Mouse (Mus musculus) bone marrow, adult 2 months (tissue): ENCODE data around the gene Wdr1. TPM values are rescaled to one million over a fixed set of nuclear protein-coding genes. Genes with fewer than 3 reads are reported as not detected.
A peak's percentile ranks its signal among the peaks of the same experiment; 100 is the strongest.

Source experiments
- H3K27ac ChIP-seq: fragments of 200-500 bp; 2 replicates; pipeline ENCODE4 v1.5.1; 2012; ENCODE audit warnings: low read depth, mild to moderate bottlenecking, control low read depth, inconsistent platforms, low read length; ENCODE audit not compliant: control insufficient read depth, poor library complexity, insufficient read depth
- H3K4me1 ChIP-seq: fragments of 200-500 bp; 2 replicates; pipeline ENCODE4 v1.6.1; 2011; ENCODE audit warnings: low read length; ENCODE audit not compliant: control insufficient read depth, insufficient read depth
- H3K4me3 ChIP-seq: fragments of 200-500 bp; replicated peaks from 2 replicates; pipeline ENCODE3; 2011; ENCODE audit warnings: mild to moderate bottlenecking, low read depth, low read length, control low read depth; ENCODE audit not compliant: control insufficient read depth
- CTCF ChIP-seq: fragments of 200-500 bp; IDR thresholded peaks from 2 replicates; pipeline ENCODE4 v1.5.1; 2011; ENCODE audit warnings: low read length, control low read depth; ENCODE audit not compliant: control insufficient read depth, insufficient read depth
- POLR2A ChIP-seq: fragments of 200-500 bp; IDR thresholded peaks from 2 replicates; pipeline ENCODE4 v1.6.1; 2011; ENCODE audit warnings: low read depth, mild to moderate bottlenecking, control low read depth, low read length, borderline replicate concordance; ENCODE audit not compliant: control insufficient read depth
- WGBS: fragments of 180-500 bp; shearing (Covaris S2); methylation state at CpG from one replicate; pipeline ENCODE4 v1.1.7; 2018; 5-methylcytosine and 5-hydroxymethylcytosine counted together
- polyA plus RNA-seq: library from polyadenylated mRNA; stranded (reverse); fragments of >200 nt; gene quantifications from 2 replicates; pipeline ENCODE4 v1.2.4, GENCODE M21; 2011; ENCODE audit warnings: low replicate concordance; ENCODE audit not compliant: missing spikeins, insufficient read depth, insufficient read length

The Wdr1 gene
- polyA plus RNA-seq, 1 experiment = 107 TPM

GRCm38 (mm10) chr5:38568652-38569051 is 5.6 kb upstream of the Wdr1 start:
- no peak overlapping the region for H3K4me3 ChIP-seq
- no peaks in the 10 kb centered on the region; the same call in 1 of the 2 replicates for H3K4me1 ChIP-seq
- TF ChIP-seq CTCF (no peak), POLR2A (no peak)
- H3K27ac ChIP-seq = no peak overlapping the region

- no peak for TF ChIP-seq POLR2A
- no peak for TF ChIP-seq CTCF
- peaks cover 2% of the 10 kb centered on the region; the same call in 1 of the 2 replicates for H3K4me1 ChIP-seq
- no peak overlapping the region for H3K27ac ChIP-seq
Observed at GRCm38 (mm10) chr5:38564831-38565230, 1.8 kb upstream of the Wdr1 start.

GRCm38 (mm10) chr5:38561426-38562024 is 1.5 kb downstream of the Wdr1 start:
- TF ChIP-seq POLR2A = peak; percentile 73
- TF ChIP-seq CTCF = no peak
- under 1% methylated on average over 79 of the region's 79 CpGs for WGBS
- peaks cover 5% of the 10 kb centered on the region; the same call in 1 of the 2 replicates for H3K4me1 ChIP-seq
- peak overlapping the region; percentile 89 for H3K4me3 ChIP-seq
- H3K27ac ChIP-seq = peak overlapping the region; percentile 98

More at GRCm38 (mm10) chr5:38564831-38565230, 1.8 kb upstream of the Wdr1 start:
- H3K4me3 ChIP-seq = no peak overlapping the region
- 76% methylated on average over 6 of the region's 6 CpGs for WGBS

GRCm38 (mm10) chr5:38560586-38561425 is 2.2 kb downstream of the Wdr1 start:
- peaks cover 5% of the 10 kb centered on the region; the same call in 1 of the 2 replicates for H3K4me1 ChIP-seq
- H3K4me3 ChIP-seq = peak overlapping the region; percentile 89
- H3K27ac ChIP-seq = peak overlapping the region; percentile 98
- WGBS = under 1% methylated on average over 41 of the region's 41 CpGs
- no peak for TF ChIP-seq CTCF

- no peak overlapping the region for H3K27ac ChIP-seq
- TF ChIP-seq CTCF (no peak), POLR2A (no peak)
- H3K4me3 ChIP-seq = no peak overlapping the region
- H3K4me1 ChIP-seq = peaks cover 5% of the 10 kb centered on the region; the same call in 1 of the 2 replicates
- 80% methylated on average over 5 of the region's 5 CpGs for WGBS
Observed at GRCm38 (mm10) chr5:38558831-38559230, 4.2 kb downstream of the Wdr1 start.

GRCm38 (mm10) chr5:38557811-38558210 is 5.2 kb downstream of the Wdr1 start:
- WGBS = 87% methylated on average over 4 of the region's 4 CpGs
- Histone ChIP-seq H3K4me3 (no peak overlapping the region), H3K27ac (no peak overlapping the region), H3K4me1 (peaks cover 5% of the 10 kb centered on the region; the same call in 1 of the 2 replicates)
- no peak for TF ChIP-seq CTCF
- TF ChIP-seq POLR2A = no peak

GRCm38 (mm10) chr5:38556406-38556805 is 6.6 kb downstream of the Wdr1 start:
- H3K4me1 ChIP-seq = peaks cover 5% of the 10 kb centered on the region; the same call in 1 of the 2 replicates
- H3K4me3 ChIP-seq = no peak overlapping the region
- WGBS = 69% methylated on average over 3 of the region's 3 CpGs
- no peak for TF ChIP-seq POLR2A
- TF ChIP-seq CTCF = no peak
- no peak overlapping the region for H3K27ac ChIP-seq

- Histone ChIP-seq H3K4me1 (peaks cover 1% of the 10 kb centered on the region; the same call in 1 of the 2 replicates), H3K27ac (no peak overlapping the region), H3K4me3 (no peak overlapping the region)
- WGBS = 59% methylated on average over 3 of the region's 3 CpGs
- TF ChIP-seq POLR2A (no peak), CTCF (no peak)
Observed at GRCm38 (mm10) chr5:38553953-38554352, 9.1 kb downstream of the Wdr1 start.
